Mouse (Mus musculus) forebrain, embryonic 11.5 days (tissue): ENCODE results near the gene I830077J02Rik. TPM values are rescaled to one million over a fixed set of nuclear protein-coding genes. Genes with fewer than 3 reads are reported as not detected.

Experiments
- ATAC-seq: fragments of 200-750 bp; cut with Nextera tagmentation; replicated peaks from 2 replicates; pipeline ENCODE4 v1.8.0; 2017; ENCODE audit warnings: moderate TSS enrichment; ENCODE audit not compliant: low FRiP score
- DNase-seq: peaks from one replicate; pipeline ENCODE4 v3.0.0-alpha.2; 2017; ENCODE audit warnings: low spot score
- H3K27ac ChIP-seq: fragments of 300-500 bp; sonication (generic); 2 replicates; pipeline ENCODE4 v1.5.1; 2014; ENCODE audit warnings: low read depth, low read length
- H3K27me3 ChIP-seq: fragments of 300-500 bp; sonication (generic); 2 replicates; pipeline ENCODE4 v1.6.1; 2014; ENCODE audit warnings: mild to moderate bottlenecking, low read length, mixed read lengths; ENCODE audit not compliant: control insufficient read depth, insufficient read depth
- H3K36me3 ChIP-seq: fragments of 300-500 bp; sonication (generic); 2 replicates; pipeline ENCODE4 v1.6.1; 2014; ENCODE audit warnings: mild to moderate bottlenecking, low read length, moderate library complexity, mixed read lengths; ENCODE audit not compliant: control insufficient read depth, insufficient read depth
- H3K4me1 ChIP-seq: fragments of 300-500 bp; sonication (generic); replicated peaks from 2 replicates; pipeline ENCODE4 v1.6.1; 2014; ENCODE audit warnings: low read length, mixed read lengths; ENCODE audit not compliant: control insufficient read depth, insufficient read depth
- H3K4me2 ChIP-seq: fragments of 300-500 bp; sonication (generic); 2 replicates; pipeline ENCODE4 v1.6.1; 2014; ENCODE audit warnings: low read depth, mild to moderate bottlenecking, low read length, moderate library complexity, mixed read lengths; ENCODE audit not compliant: severe bottlenecking
- H3K4me3 ChIP-seq: fragments of 300-500 bp; sonication (generic); 2 replicates; pipeline ENCODE4 v1.5.1; 2014; ENCODE audit warnings: low read depth, low read length
- H3K9ac ChIP-seq: fragments of 300-500 bp; sonication (generic); 2 replicates; pipeline ENCODE4 v1.6.1; 2014; ENCODE audit warnings: low read length
- H3K9me3 ChIP-seq: fragments of 300-500 bp; sonication (generic); 2 replicates; pipeline ENCODE4 v1.6.1; 2016; ENCODE audit warnings: low read length, mixed read lengths; ENCODE audit not compliant: control insufficient read depth
- WGBS: fragments of 180-500 bp; shearing (Covaris S2); extraction: QIAGEN DNeasy Blood & Tissue Kit; methylation state at CpG from one replicate; pipeline ENCODE4 v1.1.7; 2014; 5-methylcytosine and 5-hydroxymethylcytosine counted together
- polyA plus RNA-seq: library from polyadenylated mRNA; unstranded; fragments of >200 nt; fragmentation: Nextera tagmentation; extraction: Ambion mirVana; gene quantifications from 2 replicates; pipeline ENCODE4 v1.2.1, GENCODE M21; 2014

Gene I830077J02Rik
- 0.52 and 0.64 TPM in 2 replicates for polyA plus RNA-seq

GRCm38 (mm10) chr3:105932240-105933071 lies at the start of gene I830077J02Rik:
TSS of gene I830077J02Rik (minus strand) at chr3:105932664.
- Histone ChIP-seq H3K4me2 (no peak within 1 kb of the TSS), H3K9ac (no peak within 1 kb of the TSS), H3K4me1 (no peaks in the 10 kb centered on the region), H3K27ac (no peak within 1 kb of the TSS), H3K4me3 (no peak within 1 kb of the TSS), H3K36me3 (no peaks in the 10 kb centered on the region), H3K9me3 (no peaks in the 10 kb centered on the region), H3K27me3 (no peaks in the 10 kb centered on the region)
- no peak for ATAC-seq
- DNase-seq, result no peak
- 91% methylated on average over 8 of the region's 8 CpGs for WGBS

DNA sequence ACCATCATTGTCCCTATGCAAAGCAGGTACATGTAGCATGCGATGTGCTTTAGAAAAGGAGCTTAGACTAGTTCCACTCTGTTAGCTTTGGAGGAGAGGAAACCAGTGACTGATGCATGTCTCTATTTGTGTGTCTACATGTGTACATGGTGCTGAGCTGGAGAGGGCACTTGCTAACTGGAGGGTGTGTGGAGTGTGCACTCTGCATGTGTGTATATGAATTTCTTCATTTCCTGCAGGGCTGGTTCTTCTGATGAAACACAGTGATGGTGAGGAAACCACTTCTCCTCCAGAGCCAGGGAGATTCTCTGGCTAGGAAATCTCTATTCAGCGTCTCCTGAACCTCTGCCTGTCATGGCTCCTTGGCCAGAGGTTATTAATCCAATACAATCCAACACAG lies 41.7 kb upstream of the I830077J02Rik start:
- ATAC-seq, result no peak
- WGBS, result 91% methylated on average over 2 of the region's 2 CpGs

GRCm38 (mm10) chr3:105973411-105973810 lies 40.9 kb upstream of the I830077J02Rik start, which contains the start of gene Ovgp1:
TSS of gene Ovgp1 (plus strand) at chr3:105973711.
- Histone ChIP-seq H3K4me1 (no peaks in the 10 kb centered on the region), H3K9ac (no peak within 1 kb of the TSS), H3K4me3 (no peak within 1 kb of the TSS), H3K36me3 (no peaks in the 10 kb centered on the region; the same call in 1 of the 2 replicates), H3K27ac (no peak within 1 kb of the TSS), H3K4me2 (no peak within 1 kb of the TSS), H3K27me3 (no peaks in the 10 kb centered on the region), H3K9me3 (no peaks in the 10 kb centered on the region)
- ATAC-seq, result no peak
- DNase-seq, result no peak
- 90% methylated on average over 3 of the region's 3 CpGs for WGBS

More for the DNA sequence above, 41.7 kb upstream of the I830077J02Rik start:
- Histone ChIP-seq H3K27me3 (no peaks in the 10 kb centered on the region), H3K9ac (no peak overlapping the region), H3K27ac (no peak overlapping the region), H3K4me1 (no peaks in the 10 kb centered on the region), H3K4me3 (no peak overlapping the region), H3K36me3 (no peaks in the 10 kb centered on the region; the same call in 1 of the 2 replicates), H3K9me3 (no peaks in the 10 kb centered on the region), H3K4me2 (no peak overlapping the region)
- DNase-seq, result no peak

DNA sequence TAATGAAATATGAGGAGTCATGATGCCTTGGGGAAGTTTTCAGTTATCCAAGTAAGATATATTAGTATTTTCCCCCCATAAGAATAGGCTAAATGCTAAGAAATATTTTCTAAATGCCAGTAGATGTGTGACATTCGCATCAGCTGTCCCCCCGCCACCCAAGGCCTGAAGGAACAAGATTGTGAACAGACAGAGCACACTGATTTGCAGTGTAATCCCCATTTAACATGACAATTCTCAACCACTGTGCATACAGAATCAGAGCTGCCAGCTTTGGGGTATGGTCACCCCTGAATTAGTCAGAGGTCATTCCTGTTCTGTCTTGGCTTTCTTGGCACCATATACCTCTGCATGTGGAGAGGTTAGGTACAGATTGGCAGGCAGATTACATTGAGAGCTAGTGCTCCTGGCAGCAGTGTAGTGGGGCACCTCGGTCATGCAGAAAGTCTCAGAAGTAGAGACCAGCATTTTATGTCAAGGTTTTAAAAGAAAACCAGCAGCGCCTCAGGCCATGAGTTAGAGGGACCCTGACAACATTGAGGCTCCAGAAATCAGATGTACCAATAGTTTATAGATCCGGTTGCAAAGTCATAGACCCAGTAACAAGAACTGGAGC lies 39.5 kb upstream of the I830077J02Rik start:
- H3K36me3 ChIP-seq, result no peaks in the 10 kb centered on the region; the same call in 1 of the 2 replicates
- ATAC-seq (no peak), DNase-seq (no peak)
- H3K27ac ChIP-seq, result no peak overlapping the region
- H3K27me3 ChIP-seq, result no peaks in the 10 kb centered on the region
- WGBS, result 86% methylated on average over 5 of the region's 5 CpGs
- no peak overlapping the region for H3K4me3 ChIP-seq
- no peaks in the 10 kb centered on the region for H3K4me1 ChIP-seq
- H3K4me2 ChIP-seq, result no peak overlapping the region
- no peaks in the 10 kb centered on the region for H3K9me3 ChIP-seq
- H3K9ac ChIP-seq, result no peak overlapping the region

GRCm38 (mm10) chr3:105960700-105961099 lies 28.2 kb upstream of the I830077J02Rik start:
- peak overlapping the region; percentile 92; the same call in 1 of the 2 replicates for H3K9ac ChIP-seq
- ATAC-seq (no peak), DNase-seq (no peak)
- H3K27me3 ChIP-seq, result no peaks in the 10 kb centered on the region
- peak overlapping the region; percentile 73; the same call in 1 of the 2 replicates for H3K4me2 ChIP-seq
- H3K4me1 ChIP-seq, result peaks cover 7% of the 10 kb centered on the region
- H3K9me3 ChIP-seq, result no peaks in the 10 kb centered on the region
- peaks cover 9% of the 10 kb centered on the region; the same call in 1 of the 2 replicates for H3K36me3 ChIP-seq
- peak overlapping the region; percentile 88; the same call in 1 of the 2 replicates for H3K4me3 ChIP-seq
- no peak overlapping the region for H3K27ac ChIP-seq
- WGBS, result 90% methylated on average over 2 of the region's 2 CpGs

- Histone ChIP-seq H3K9me3 (no peaks in the 10 kb centered on the region), H3K36me3 (peaks cover 4% of the 10 kb centered on the region; the same call in 1 of the 2 replicates), H3K27ac (peak within 1 kb of the TSS; percentile 62; the same call in 1 of the 2 replicates), H3K4me2 (peak within 1 kb of the TSS; percentile 73), H3K9ac (peak within 1 kb of the TSS; percentile 94), H3K4me3 (peak within 1 kb of the TSS; percentile 88), H3K27me3 (no peaks in the 10 kb centered on the region), H3K4me1 (peaks cover 7% of the 10 kb centered on the region)
- 7% methylated on average over 6 of the region's 6 CpGs for WGBS
- ATAC-seq (no peak), DNase-seq (no peak)
These were observed 27.5 kb upstream of the I830077J02Rik start, which contains the start of gene Atp5f1 for GRCm38 (mm10) chr3:105959999-105960398. TSS of gene Atp5f1 (minus strand) at chr3:105960099.

DNA sequence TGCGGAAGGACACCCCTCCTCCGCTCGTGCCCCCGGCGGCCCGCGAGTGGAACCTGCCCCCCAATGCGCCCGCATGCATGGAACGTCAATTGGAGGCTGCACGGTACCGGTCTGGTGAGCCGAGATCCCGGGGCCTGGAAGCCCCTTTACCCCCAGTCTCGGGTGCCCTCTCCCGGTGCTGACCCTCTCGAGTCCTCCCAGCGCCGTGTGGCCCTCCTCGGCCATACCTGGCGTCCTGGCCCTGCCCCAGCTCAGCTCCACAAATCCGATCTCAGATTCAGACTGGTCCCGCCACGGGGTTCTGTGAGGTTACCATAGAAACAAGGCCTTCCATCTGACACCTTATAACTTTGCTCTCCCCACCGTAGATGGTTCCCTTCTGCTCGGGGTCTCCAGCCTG lies 27.1 kb upstream of the I830077J02Rik start:
- no peak for DNase-seq
- H3K27ac ChIP-seq, result no peak overlapping the region
- WGBS, result under 1% methylated on average over 26 of the region's 26 CpGs

GRCm38 (mm10) chr3:105958974-105959580 lies 26.6 kb upstream of the I830077J02Rik start, which contains the start of gene Wdr77:
TSS of gene Wdr77 (plus strand) at chr3:105959369.
- Histone ChIP-seq H3K9ac (peak within 1 kb of the TSS; percentile 94), H3K27me3 (no peaks in the 10 kb centered on the region), H3K4me1 (peaks cover 7% of the 10 kb centered on the region), H3K9me3 (no peaks in the 10 kb centered on the region), H3K27ac (peak within 1 kb of the TSS; percentile 62; the same call in 1 of the 2 replicates), H3K36me3 (no peaks in the 10 kb centered on the region; the same call in 1 of the 2 replicates), H3K4me2 (peak within 1 kb of the TSS; percentile 73), H3K4me3 (peak within 1 kb of the TSS; percentile 88)
- peak; percentile 98 for ATAC-seq
- peak; percentile 98 for DNase-seq
- under 1% methylated on average over 52 of the region's 52 CpGs for WGBS

More for the DNA sequence above, 27.1 kb upstream of the I830077J02Rik start:
- Histone ChIP-seq H3K27me3 (no peaks in the 10 kb centered on the region), H3K36me3 (peaks cover under 1% of the 10 kb centered on the region; the same call in 1 of the 2 replicates), H3K4me3 (peak overlapping the region; percentile 88), H3K4me1 (peaks cover 7% of the 10 kb centered on the region), H3K4me2 (peak overlapping the region; percentile 73), H3K9ac (peak overlapping the region; percentile 92), H3K9me3 (no peaks in the 10 kb centered on the region)
- ATAC-seq, result peak; percentile 71
